In genomic region chr4:153482459-153483338, GRCm38 (mm10) we compare ENCODE assay signal across 7 mouse cellular contexts. TPM values are rescaled to one million over a fixed set of nuclear protein-coding genes. Genes with fewer than 3 reads are reported as not detected.
DNase-seq lines count a peak whose midpoint lies in the region; ATAC-seq lines count a peak whose summit lies in the region.

TSS of gene Ajap1 (minus strand) at chr4:153482811.

- peak within 1 kb of the TSS; percentile 93 for H3K27ac ChIP-seq in hindbrain, embryonic 13.5 days
- H3K27ac ChIP-seq in liver, embryonic 12.5 days, result no peak within 1 kb of the TSS

- peaks cover 82% of the 10 kb centered on the region for H3K4me1 ChIP-seq in hindbrain, embryonic 13.5 days (replicated peaks)
- H3K4me1 ChIP-seq in liver, embryonic 12.5 days, result no peaks in the 10 kb centered on the region; the same call in 1 of the 2 replicates

- WGBS in hindbrain, embryonic 13.5 days, result under 1% methylated on average over 70 of the region's 114 CpGs
- WGBS in liver, embryonic 12.5 days (ENCODE audit: insufficient replicate concordance), result 3% methylated on average over 76 of the region's 114 CpGs

- peaks cover 18% of the 10 kb centered on the region for H3K27me3 ChIP-seq in hindbrain, embryonic 13.5 days
- peaks cover 97% of the 10 kb centered on the region for H3K27me3 ChIP-seq in liver, embryonic 12.5 days (replicated peaks)

- peak within 1 kb of the TSS; percentile 85 for H3K4me3 ChIP-seq in hindbrain, embryonic 13.5 days
- H3K4me3 ChIP-seq in liver, embryonic 12.5 days, result peak within 1 kb of the TSS; percentile 38

- peak within 1 kb of the TSS; percentile 90 for H3K4me2 ChIP-seq in hindbrain, embryonic 13.5 days
- H3K4me2 ChIP-seq in liver, embryonic 12.5 days, result peak within 1 kb of the TSS; percentile 55

- peak; percentile 71 to 83 for DNase-seq in left cerebral cortex, adult 18-20 months (ENCODE audit: low spot score in 2 of 2)
- no peak for DNase-seq in left cerebral cortex, adult 11 months (ENCODE audit: low spot score)
- DNase-seq in embryo, embryonic 11 days, result peak; percentile 81
- peak; percentile 61 for DNase-seq in right cerebral cortex, postnatal 4 days
- no peak for DNase-seq in gastrocnemius, adult 18-20 months (ENCODE audit: low spot score)

- peak within 1 kb of the TSS; percentile 95 for H3K9ac ChIP-seq in hindbrain, embryonic 13.5 days
- H3K9ac ChIP-seq in liver, embryonic 12.5 days, result no peak within 1 kb of the TSS

- no peaks in the 10 kb centered on the region for H3K9me3 ChIP-seq in hindbrain, embryonic 13.5 days
- no peaks in the 10 kb centered on the region for H3K9me3 ChIP-seq in liver, embryonic 12.5 days (replicated peaks)

- ATAC-seq in hindbrain, embryonic 13.5 days (ENCODE audit: low FRiP score), result peak; percentile 52
- ATAC-seq in liver, embryonic 12.5 days, result no peak

- H3K36me3 ChIP-seq in hindbrain, embryonic 13.5 days, result no peaks in the 10 kb centered on the region
- H3K36me3 ChIP-seq in liver, embryonic 12.5 days, result no peaks in the 10 kb centered on the region

RNA-seq across cellular contexts. Expression of gene Ajap1, which starts in this region (rescaled TPM):
- total RNA-seq in left cerebral cortex, adult 18-20 months (2021), result 10 to 100 TPM; 57.4 to 58.1 TPM
- 19.5 TPM in 2 replicates for polyA plus RNA-seq in hindbrain, embryonic 13.5 days (2015; fragmentation: Nextera tagmentation; extraction: Ambion mirVana)
- polyA plus RNA-seq in liver, embryonic 12.5 days (2016; fragmentation: Nextera tagmentation; extraction: Ambion mirVana), result 0.49 and 0.84 TPM in 2 replicates
- total RNA-seq in gastrocnemius, adult 18-20 months (2021), result under 1 TPM; 0.27 to 0.31 TPM

Comparison
In these comparisons a context has a peak if more than half of its experiments do, and no peak if none do; other contexts are left out.
1. RNA of gene Ajap1 (total RNA-seq): 57.4 to 58.1 TPM in left cerebral cortex, adult 18-20 months; 0.27 to 0.31 TPM in gastrocnemius, adult 18-20 months; every median in the first group is over 10 times any median in the second.
2. RNA of gene Ajap1 (polyA plus RNA-seq): 19.5 TPM in hindbrain, embryonic 13.5 days; 0.49 to 0.84 TPM in liver, embryonic 12.5 days; every median in the first group is over 10 times any median in the second.
3. DNase-seq: peak in left cerebral cortex, adult 18-20 months (2 of 2), embryo, embryonic 11 days (single experiment) and right cerebral cortex, postnatal 4 days (single experiment); none in left cerebral cortex, adult 11 months (single experiment) and gastrocnemius, adult 18-20 months (single experiment).